Mouse (Mus musculus): Measurements from ENCODE around the gene Gm13762.
"Not testable (repeated sequence)": the region's sequence is repeated elsewhere in the genome, so short reads cannot be mapped to it uniquely, and the experiment has no call there.

The Gm13762 gene

GRCm38 (mm10) chr2:88980181-88980580 lies at the start of gene Gm13762:
Gm13762 (minus strand) TSS chr2:88980281.
- no peak for ATAC-seq (ENCODE audit: insufficient number of reproducible peaks, low FRiP score, low TSS enrichment)

GRCm38 (mm10) chr2:89021436-89021835 lies 41.4 kb upstream of the Gm13762 start:
- not testable (repeated sequence) for ATAC-seq (ENCODE audit: insufficient number of reproducible peaks, low FRiP score, low TSS enrichment)

- no peak for ATAC-seq (ENCODE audit: insufficient number of reproducible peaks, low FRiP score, low TSS enrichment)
Observed at GRCm38 (mm10) chr2:89018240-89018639, 38.2 kb upstream of the Gm13762 start, which contains the start of gene Olfr1216. Olfr1216 (minus strand) TSS chr2:89018340.

- no peak for ATAC-seq (ENCODE audit: insufficient number of reproducible peaks, low FRiP score, low TSS enrichment)
Observed at GRCm38 (mm10) chr2:89006873-89007272, 26.8 kb upstream of the Gm13762 start, which contains the start of gene Olfr1215. Olfr1215 (minus strand) TSS chr2:89006973.

GRCm38 (mm10) chr2:88992553-88992952 lies 12.5 kb upstream of the Gm13762 start, which contains the start of gene Olfr1214:
Olfr1214 (minus strand) TSS chr2:88992653.
- no peak for ATAC-seq (ENCODE audit: insufficient number of reproducible peaks, low FRiP score, low TSS enrichment)

- ATAC-seq (ENCODE audit: insufficient number of reproducible peaks, low FRiP score, low TSS enrichment): no peak
Observed at GRCm38 (mm10) chr2:88953669-88954068, 26.4 kb downstream of the Gm13762 start, which contains the start of gene Olfr1212. Olfr1212 (plus strand) TSS chr2:88953969.

- ATAC-seq (ENCODE audit: insufficient number of reproducible peaks, low FRiP score, low TSS enrichment): no peak
Observed at GRCm38 (mm10) chr2:88938011-88938410, 42.1 kb downstream of the Gm13762 start, which contains the start of gene Olfr1211. Olfr1211 (minus strand) TSS chr2:88938111.
